Mouse (Mus musculus): ENCODE results near the gene Polr2a. TPM values are rescaled to one million over a fixed set of nuclear protein-coding genes. Genes with fewer than 3 reads are reported as not detected.
A peak's percentile ranks its signal among the peaks of the same experiment; 100 is the strongest.

The Polr2a gene
- 13.4 and 15.6 TPM in 2 replicates for total RNA-seq (2014; rRNA removed; ENCODE audit: low replicate concordance)
- 6.2 and 6.6 TPM in 2 replicates for polyA plus RNA-seq (2015; fragmentation: Nextera tagmentation; extraction: Ambion mirVana)

DNA sequence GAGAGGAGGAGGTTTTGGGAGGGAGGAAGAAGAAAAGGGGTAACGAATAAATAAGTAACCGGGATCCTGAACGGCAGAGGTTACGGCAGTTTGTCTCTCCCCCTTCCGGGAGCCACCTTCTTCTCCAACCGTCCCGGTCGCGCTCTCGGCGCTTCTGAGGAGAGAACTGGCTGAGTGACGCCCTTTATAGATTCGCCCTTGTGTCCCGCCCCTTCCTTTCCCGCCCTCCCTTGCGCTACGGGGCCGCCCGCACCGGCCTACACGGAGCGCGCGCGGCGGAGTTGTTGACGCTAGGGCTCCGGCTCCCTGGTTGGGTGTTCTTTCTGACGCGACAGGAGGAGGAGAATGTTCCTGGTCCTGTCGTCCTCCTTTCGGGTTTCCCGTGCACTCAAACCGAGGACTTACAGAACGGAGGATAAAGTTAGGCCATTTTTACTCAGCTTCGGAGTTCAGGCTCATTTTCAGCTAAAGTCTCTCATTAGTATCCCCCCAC is at the start of gene Polr2a:
Polr2a (minus strand) TSS at position 160 of the 493 bp plus-strand sequence.
- H3K9me3 ChIP-seq (replicated peaks; ENCODE audit: control insufficient read depth, low read length) = no peaks in the 10 kb centered on the region
- WGBS = 0% methylated on average over 36 of the region's 36 CpGs
- H3K4me3 ChIP-seq (ENCODE audit: low read depth, low read length) = peak within 1 kb of the TSS; percentile 61
- H3K4me2 ChIP-seq (ENCODE audit: low read depth, low read length) = peak within 1 kb of the TSS; percentile 78
- peak within 1 kb of the TSS; percentile 98 for H3K27ac ChIP-seq (ENCODE audit: low read depth)
- no peaks in the 10 kb centered on the region for H3K36me3 ChIP-seq (replicated peaks; ENCODE audit: control insufficient read depth, insufficient read depth, low read length)
- H3K27me3 ChIP-seq (ENCODE audit: control insufficient read depth, insufficient read depth, low read length) = no peaks in the 10 kb centered on the region
- ATAC-seq (ENCODE audit: insufficient read depth, low read depth) = peak; percentile 94
- DNase-seq (ENCODE audit: low spot score) = peak; percentile 96
- H3K9ac ChIP-seq (replicated peaks; ENCODE audit: low read depth, low read length) = peak within 1 kb of the TSS; percentile 74
- TF ChIP-seq CTCF (IDR thresholded peaks at IDR 0.05; ENCODE audit: low read depth) = no peak
- no peak; the same call in 1 of the 2 replicates for TF ChIP-seq EP300 (IDR thresholded peaks at IDR 0.05; ENCODE audit: low read depth)
- H3K4me1 ChIP-seq (ENCODE audit: control insufficient read depth, insufficient read depth) = peaks cover 28% of the 10 kb centered on the region

DNA sequence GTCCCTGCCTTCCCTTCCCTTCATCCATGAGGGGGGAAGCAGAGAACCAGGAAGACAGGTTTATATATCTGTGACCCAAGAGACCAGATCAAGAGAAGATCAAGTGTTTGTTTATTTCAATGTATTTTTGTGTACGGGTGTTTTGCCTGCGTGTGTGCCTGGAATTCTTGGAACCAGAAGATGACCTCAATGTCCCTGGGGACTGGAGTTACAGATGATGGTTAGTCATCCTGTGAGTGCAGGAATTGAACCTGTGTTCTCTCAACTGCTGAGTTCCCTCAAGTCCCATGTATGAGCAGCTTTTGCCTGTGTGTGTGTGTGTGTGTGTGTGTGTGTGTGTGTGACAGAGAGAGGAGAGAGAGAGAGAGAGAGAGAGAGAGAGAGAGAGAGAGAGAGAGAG is 49.2 kb upstream of the Polr2a start:
- Histone ChIP-seq H3K4me3 (ENCODE audit: low read depth, low read length) (no peak overlapping the region), H3K9ac (replicated peaks; ENCODE audit: low read depth, low read length) (no peak overlapping the region), H3K4me2 (ENCODE audit: low read depth, low read length) (no peak overlapping the region), H3K27me3 (ENCODE audit: control insufficient read depth, insufficient read depth, low read length) (peaks cover 10% of the 10 kb centered on the region; the same call in 1 of the 2 replicates), H3K4me1 (ENCODE audit: control insufficient read depth, insufficient read depth) (peaks cover 11% of the 10 kb centered on the region), H3K27ac (ENCODE audit: low read depth) (no peak overlapping the region), H3K36me3 (replicated peaks; ENCODE audit: control insufficient read depth, insufficient read depth, low read length) (no peaks in the 10 kb centered on the region), H3K9me3 (replicated peaks; ENCODE audit: control insufficient read depth, low read length) (no peaks in the 10 kb centered on the region)
- WGBS = 66% methylated on average over 2 of the region's 2 CpGs
- DNase-seq (ENCODE audit: low spot score) = no peak
- ATAC-seq (ENCODE audit: insufficient read depth, low read depth) = no peak
- TF ChIP-seq EP300 (IDR thresholded peaks at IDR 0.05; ENCODE audit: low read depth) (no peak), CTCF (IDR thresholded peaks at IDR 0.05; ENCODE audit: low read depth) (no peak)

DNA sequence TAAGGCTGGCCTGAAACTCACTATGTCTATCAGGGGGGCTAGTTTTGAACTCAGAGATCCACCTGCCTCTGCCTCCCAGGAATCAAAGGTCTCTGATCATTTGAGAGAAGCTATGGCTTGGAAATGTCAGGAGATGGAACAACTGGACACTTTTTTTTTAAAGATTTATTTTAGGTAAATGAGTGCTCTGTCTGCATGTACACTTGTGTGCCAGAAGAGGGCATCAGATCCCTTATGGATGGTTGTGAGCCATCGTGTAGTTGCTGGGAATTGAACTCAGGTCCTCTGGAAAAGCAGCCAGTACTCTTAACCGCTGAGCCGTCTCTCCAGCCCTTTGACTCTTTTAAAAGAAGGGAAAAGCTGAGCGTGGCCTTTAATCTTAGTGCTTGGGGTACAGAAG is 47.9 kb upstream of the Polr2a start:
- Histone ChIP-seq H3K27me3 (ENCODE audit: control insufficient read depth, insufficient read depth, low read length) (peaks cover 22% of the 10 kb centered on the region), H3K4me1 (ENCODE audit: control insufficient read depth, insufficient read depth) (peaks cover 21% of the 10 kb centered on the region), H3K9me3 (replicated peaks; ENCODE audit: control insufficient read depth, low read length) (no peaks in the 10 kb centered on the region), H3K9ac (replicated peaks; ENCODE audit: low read depth, low read length) (no peak overlapping the region), H3K27ac (ENCODE audit: low read depth) (no peak overlapping the region), H3K36me3 (replicated peaks; ENCODE audit: control insufficient read depth, insufficient read depth, low read length) (no peaks in the 10 kb centered on the region), H3K4me3 (ENCODE audit: low read depth, low read length) (no peak overlapping the region), H3K4me2 (ENCODE audit: low read depth, low read length) (no peak overlapping the region)
- ATAC-seq (ENCODE audit: insufficient read depth, low read depth) (no peak), DNase-seq (ENCODE audit: low spot score) (no peak)
- TF ChIP-seq EP300 (IDR thresholded peaks at IDR 0.05; ENCODE audit: low read depth) (no peak), CTCF (IDR thresholded peaks at IDR 0.05; ENCODE audit: low read depth) (0 out of 2 replicates have a peak, but pooled peaks have one; percentile 13)
- 81% methylated on average over 4 of the region's 4 CpGs for WGBS

DNA sequence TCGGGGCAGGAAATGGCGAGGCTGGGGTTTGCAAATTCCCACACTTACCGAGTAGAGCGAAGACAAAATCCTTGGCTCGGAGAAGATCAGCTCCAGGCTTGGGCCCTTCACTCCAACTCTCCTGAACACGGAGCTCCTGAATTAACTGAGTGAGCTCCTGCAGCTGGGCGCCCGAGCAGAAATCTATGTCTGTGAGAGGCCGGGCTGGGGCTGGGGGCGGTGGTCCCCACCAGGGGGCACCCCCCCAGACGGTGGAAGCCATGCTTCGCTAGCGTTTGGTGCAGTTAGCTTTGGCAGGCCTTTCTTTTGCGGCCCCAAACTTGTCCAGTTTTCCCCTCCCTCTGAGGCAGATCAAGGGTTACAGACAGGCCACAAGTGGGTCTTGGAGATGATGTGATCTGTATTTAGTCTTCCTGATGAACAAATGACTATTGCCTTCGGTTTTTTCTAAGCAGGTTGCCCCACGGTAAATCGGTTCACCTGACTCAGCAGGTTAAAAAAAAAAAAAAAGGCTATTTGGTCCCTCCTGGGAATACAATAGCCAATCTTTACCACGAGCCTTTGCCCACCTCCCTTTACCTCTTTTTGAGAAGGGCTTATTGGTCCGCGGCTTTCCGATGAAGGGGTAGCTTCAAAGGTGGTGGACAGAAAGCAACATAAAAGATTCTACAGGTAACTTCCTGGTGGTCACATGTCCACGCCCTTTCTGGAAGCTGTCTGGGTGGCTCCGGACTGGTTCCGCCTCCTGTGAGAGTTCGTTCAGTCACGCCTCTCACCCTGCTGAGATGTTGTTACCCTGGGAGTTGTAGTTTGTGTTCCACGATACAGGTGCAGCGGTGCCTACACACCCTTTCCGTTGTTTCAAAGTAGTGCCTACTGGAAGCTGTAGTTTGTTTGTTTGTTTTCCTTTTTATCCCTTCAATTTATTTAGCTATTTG is 46.8 kb upstream of the Polr2a start, which contains the start of gene Tmem102:
Tmem102 (minus strand) TSS at position 653 of the 938 bp plus-strand sequence.
- WGBS = 22% methylated on average over 29 of the region's 29 CpGs
- peaks cover 33% of the 10 kb centered on the region for H3K4me1 ChIP-seq (ENCODE audit: control insufficient read depth, insufficient read depth)
- H3K27me3 ChIP-seq (ENCODE audit: control insufficient read depth, insufficient read depth, low read length) = peaks cover 24% of the 10 kb centered on the region
- H3K36me3 ChIP-seq (replicated peaks; ENCODE audit: control insufficient read depth, insufficient read depth, low read length) = no peaks in the 10 kb centered on the region
- ATAC-seq (ENCODE audit: insufficient read depth, low read depth) = no peak
- H3K9ac ChIP-seq (replicated peaks; ENCODE audit: low read depth, low read length) = no peak within 1 kb of the TSS
- no peak for DNase-seq (ENCODE audit: low spot score)
- no peak for TF ChIP-seq CTCF (IDR thresholded peaks at IDR 0.05; ENCODE audit: low read depth)
- no peak within 1 kb of the TSS for H3K27ac ChIP-seq (ENCODE audit: low read depth)
- H3K9me3 ChIP-seq (replicated peaks; ENCODE audit: control insufficient read depth, low read length) = no peaks in the 10 kb centered on the region
- H3K4me3 ChIP-seq (ENCODE audit: low read depth, low read length) = peak within 1 kb of the TSS; percentile 57
- peak within 1 kb of the TSS; percentile 84 for H3K4me2 ChIP-seq (ENCODE audit: low read depth, low read length)

DNA sequence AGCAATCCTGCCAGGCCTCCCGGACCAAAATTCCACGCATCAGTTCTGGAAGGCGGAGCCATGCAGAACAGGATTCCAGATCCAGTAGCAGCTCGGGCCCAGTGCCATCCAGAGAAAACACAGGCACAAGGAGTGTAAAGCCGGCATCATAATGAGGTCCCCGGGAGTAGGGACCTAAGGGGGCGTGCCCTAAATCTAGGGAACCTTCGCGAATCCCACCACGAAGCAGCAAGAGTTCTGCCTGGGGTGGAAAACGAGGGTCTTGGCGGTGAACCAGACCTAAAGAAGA is 46.2 kb upstream of the Polr2a start:
- H3K27me3 ChIP-seq (ENCODE audit: control insufficient read depth, insufficient read depth, low read length) = peaks cover 24% of the 10 kb centered on the region
- no peak overlapping the region for H3K27ac ChIP-seq (ENCODE audit: low read depth)
- DNase-seq (ENCODE audit: low spot score) = no peak
- ATAC-seq (ENCODE audit: insufficient read depth, low read depth) = no peak
- peaks cover 39% of the 10 kb centered on the region for H3K4me1 ChIP-seq (ENCODE audit: control insufficient read depth, insufficient read depth)
- H3K36me3 ChIP-seq (replicated peaks; ENCODE audit: control insufficient read depth, insufficient read depth, low read length) = no peaks in the 10 kb centered on the region
- peak overlapping the region; percentile 84 for H3K4me2 ChIP-seq (ENCODE audit: low read depth, low read length)
- WGBS = 12% methylated on average over 12 of the region's 12 CpGs
- H3K9me3 ChIP-seq (replicated peaks; ENCODE audit: control insufficient read depth, low read length) = no peaks in the 10 kb centered on the region
- no peak for TF ChIP-seq EP300 (IDR thresholded peaks at IDR 0.05; ENCODE audit: low read depth)
- TF ChIP-seq CTCF (IDR thresholded peaks at IDR 0.05; ENCODE audit: low read depth) = no peak
- no peak overlapping the region for H3K9ac ChIP-seq (replicated peaks; ENCODE audit: low read depth, low read length)
- peak overlapping the region; percentile 57 for H3K4me3 ChIP-seq (ENCODE audit: low read depth, low read length)
